Mouse (Mus musculus) neutrophil, adult 83 days (primary cell): ENCODE measurements around the gene 1700113H08Rik. TPM values are rescaled to one million over a fixed set of nuclear protein-coding genes. Genes with fewer than 3 reads are reported as not detected.

Experiments used
- total RNA-seq, 2 experiments: library from RNA; stranded (reverse); gene quantifications; one replicate each; pipeline ENCODE4 v1.2.4; 2023

Gene 1700113H08Rik
- total RNA-seq = not detected

GRCm38 (mm10) chr10:87057500-87058250 is at the start of gene 1700113H08Rik:
Gene 1700113H08Rik (plus strand): TSS chr10:87058045.

Other genes with a start within 250 kb of the 1700113H08Rik start
- gene Stab2, start 50.0 kb upstream of the 1700113H08Rik start, total RNA-seq = 1 to 10 TPM in 1 of 2 experiments, under 1 TPM in 1; 0.55 to 2.2 TPM